Mouse (Mus musculus): ENCODE measurements at regions not wholly inside any gene's neighbourhood (a gene's known extent, or its start where the extent isn't known, plus 50 kb on each side); places are given as distances from the start of the nearest gene placed in this dataset.

DNA sequence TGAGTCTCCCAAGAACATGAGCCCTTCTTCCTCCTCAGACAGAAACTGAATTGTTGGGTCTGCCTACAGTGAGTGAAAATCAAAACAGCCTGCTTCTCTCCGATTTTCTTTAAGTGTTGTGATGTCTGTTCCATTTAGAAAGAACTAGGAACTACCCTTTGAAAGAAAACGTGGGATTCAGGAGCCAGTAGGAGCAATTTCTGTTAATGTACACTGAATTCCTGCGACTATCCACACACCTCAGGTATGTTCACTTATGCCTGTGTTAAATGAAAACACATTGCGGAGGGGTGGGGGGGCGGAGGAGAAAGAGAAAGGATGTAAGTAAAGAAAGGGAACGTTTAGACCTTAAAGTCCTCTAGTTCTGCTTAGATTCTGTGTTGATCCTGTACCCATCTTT lies 167.9 kb upstream of the Clec14a start:
- no peak for DNase-seq

DNA sequence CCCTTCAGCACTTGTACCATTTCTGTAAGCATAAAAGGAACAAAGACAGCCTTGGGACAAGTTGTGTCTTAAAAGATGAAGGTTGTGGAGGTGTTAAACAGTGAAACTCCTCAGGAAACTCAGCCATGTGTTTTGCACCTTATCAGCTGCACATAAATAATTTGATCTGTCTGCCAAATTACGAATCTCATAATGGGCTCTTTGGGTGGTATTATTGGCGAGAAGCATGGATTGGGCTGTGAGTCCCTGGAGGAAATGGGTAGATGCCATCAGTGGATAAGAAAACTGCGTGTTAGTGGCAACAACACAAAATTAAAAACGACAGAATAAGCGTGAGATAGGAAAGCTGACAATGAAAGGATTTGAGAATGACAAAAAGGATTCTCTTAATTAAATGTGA lies 165.4 kb upstream of the Clec14a start:
- DNase-seq, result no peak

DNA sequence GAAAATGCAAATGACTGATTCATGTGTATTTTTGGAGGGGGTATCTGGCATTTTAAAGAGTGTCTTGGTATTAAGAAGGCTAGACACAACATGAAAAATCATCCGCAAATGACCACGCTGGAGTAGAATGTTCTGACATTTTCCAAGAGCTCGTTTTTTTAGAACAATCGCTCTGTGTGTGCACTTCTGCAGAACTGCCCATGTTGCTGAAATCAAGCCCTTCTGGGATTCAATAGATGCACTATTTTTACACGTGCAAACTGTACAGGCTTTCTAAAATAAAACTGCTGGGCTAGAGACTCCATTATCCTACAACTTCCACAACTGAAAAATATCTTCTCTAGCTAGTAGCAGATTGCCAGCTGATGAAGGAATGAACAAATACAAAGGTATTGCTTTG lies 160.8 kb upstream of the Clec14a start:
- no peak for DNase-seq

DNA sequence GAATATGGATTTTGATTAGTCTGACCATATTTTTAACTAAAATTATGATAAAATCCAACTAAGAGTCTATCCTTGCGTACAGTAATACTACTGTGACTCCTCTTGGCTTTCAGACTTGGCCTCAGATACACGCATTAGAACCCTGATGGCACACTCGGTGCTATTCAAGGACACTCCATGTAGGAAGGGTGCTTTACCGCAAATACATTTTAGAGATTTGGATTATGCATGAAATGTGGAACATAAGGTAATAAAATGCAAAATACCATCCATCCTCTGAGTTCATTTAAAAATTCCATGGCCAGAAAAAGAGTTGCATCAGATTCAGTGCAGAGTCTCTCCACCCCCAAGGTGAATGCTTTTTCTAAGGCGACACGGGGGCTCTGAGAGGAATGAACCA lies 157.7 kb upstream of the Clec14a start:
- DNase-seq, result no peak

DNA sequence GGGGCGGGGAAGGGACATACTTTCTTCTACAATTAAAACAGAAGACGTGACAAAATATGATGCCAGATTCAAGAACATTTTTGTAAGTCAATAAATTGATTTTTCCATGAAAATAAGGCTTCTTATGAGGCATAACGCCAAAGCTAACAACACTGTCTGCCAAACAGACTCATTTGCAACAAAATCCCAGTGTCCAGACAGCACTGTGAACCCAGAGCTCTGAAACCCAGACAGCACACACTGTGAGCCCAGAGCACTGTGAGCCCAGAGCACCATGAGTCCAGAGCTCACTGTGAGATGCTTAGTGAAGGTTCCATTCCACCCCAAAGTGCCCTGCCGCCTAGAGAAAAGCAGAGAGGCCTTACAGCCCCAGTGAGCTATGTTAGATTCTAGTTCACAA lies 156.9 kb upstream of the Clec14a start:
- DNase-seq, result no peak

DNA sequence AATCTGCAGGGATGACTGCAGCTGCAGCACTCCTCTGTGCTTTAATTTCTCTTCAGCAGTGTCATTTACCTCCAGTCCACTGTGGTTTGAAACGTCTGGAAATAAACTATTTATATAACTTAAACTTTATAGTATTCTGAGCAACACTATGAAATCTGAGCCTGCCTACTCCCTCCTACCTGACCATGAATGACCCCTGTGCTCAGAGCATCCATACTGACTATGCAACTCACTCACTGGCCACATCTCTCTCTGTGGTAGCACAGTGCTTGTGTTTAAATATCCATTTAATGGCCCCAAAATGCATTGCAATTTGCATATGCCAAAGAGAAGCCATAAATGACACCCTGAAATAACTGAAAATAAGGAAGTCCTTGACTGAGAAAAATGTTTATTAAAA lies 154.5 kb upstream of the Clec14a start:
- DNase-seq, result no peak

DNA sequence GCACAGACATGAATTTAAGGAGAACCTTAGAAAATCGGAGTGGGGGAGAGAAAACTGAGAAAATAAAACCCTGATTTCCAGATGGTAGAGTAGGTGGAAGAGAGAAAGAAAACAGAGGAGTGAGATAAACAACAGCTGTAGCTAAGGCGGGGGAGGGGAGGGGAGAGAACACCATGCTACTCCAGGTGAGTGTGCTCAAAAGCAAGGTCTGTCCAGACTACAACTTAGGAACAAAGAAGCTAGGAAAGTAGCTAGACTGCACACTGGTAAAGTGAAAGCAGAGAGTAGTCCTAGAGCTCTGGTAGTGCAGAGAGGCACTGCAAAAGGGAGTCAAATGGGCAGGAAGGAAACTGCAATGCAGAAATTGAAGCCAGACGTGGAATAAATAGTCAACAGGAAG lies 132.8 kb upstream of the Clec14a start:
- no peak for DNase-seq

DNA sequence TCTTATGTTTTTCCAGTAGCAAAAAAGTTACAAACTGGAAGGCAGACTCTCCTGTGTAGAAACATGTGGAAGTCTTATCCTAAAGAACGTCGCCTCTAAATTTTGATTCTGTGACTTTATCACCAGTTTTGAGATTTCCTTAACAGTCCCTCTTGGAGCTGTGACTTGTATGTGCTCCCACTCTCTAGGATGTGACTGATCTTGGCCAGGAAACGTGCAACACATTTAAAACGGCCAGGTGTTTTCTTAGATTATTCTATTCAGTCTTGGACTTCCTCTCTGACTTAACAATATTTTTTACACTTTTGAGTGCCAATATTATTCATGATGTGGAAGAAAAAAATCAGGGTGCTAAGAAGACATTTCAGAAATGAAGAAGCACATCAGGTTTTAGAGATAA lies 91.2 kb upstream of the Clec14a start:
- DNase-seq, result no peak

DNA sequence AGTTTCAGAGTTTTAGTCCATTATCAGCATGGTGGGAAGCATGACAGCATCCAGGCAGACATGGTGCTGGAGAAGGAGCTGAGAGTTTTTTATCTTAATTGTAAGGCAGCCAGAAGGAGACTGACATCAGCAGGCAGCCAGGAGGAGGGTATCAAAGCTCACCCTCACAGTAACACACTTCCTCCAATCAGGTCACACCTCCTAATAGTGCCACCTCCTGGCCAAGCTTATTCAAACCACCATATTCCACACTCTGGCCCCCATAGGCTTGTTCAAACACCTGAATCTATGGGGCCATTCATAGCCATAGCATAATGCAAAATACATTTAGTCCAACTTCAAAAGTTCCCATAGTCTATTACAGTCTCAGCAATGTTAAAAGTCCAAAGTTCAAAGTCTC lies 65.1 kb upstream of the Clec14a start:
- no peak for DNase-seq

DNA sequence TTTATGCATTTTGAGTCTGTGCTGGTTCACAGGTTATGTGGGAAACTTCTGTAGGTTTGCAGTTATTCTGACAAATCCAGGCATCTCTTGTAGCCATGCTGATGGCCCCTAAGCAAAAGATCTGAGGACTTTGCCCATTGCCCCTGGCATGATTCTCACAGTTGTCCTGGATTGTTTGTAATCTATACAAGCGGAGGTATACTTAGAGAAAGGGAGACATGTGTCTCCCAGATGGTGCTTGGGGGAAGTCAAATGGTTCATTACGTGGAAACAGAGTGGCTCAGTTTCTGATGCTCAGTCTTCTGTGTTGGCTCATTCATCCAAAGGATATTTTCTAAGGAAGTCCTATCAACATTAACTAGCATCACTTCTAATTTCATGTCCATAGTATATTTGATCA lies 60.8 kb upstream of the Clec14a start:
- no peak for DNase-seq

DNA sequence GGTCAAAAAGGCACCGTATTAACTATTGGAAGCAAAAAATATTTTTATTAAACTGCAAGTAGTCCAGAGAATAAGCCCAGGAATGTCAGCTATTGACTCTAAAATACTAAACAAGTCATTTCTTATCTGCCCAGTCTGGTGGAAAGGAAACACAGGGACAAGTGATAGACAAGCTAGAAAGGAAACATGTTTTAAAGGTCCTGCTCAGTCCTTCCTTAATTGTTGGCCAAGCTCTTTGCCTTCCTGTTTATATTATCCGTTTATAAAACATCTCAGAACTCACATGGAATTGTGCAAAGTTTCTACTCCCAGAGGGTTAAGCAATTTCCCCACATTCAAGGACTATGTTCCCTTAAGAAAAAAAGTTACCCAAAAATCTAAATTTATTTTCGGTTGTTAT lies 54.9 kb upstream of the Clec14a start:
- no peak for DNase-seq

Data from cerebellum, adult 9-10 months (tissue).